Mouse (Mus musculus) forebrain, postnatal 0 days (tissue): ENCODE measurements at regions not wholly inside any gene's neighbourhood (a gene's known extent, or its start where the extent isn't known, plus 50 kb on each side); places are given as distances from the start of the nearest gene placed in this dataset.

Experiments used
- ATAC-seq: fragments of 200-750 bp; cut with Nextera tagmentation; 2 replicates; pipeline ENCODE4 v1.8.0; 2017; ENCODE audit warnings: mild to moderate bottlenecking, moderate library complexity
- DNase-seq: peaks from one replicate; pipeline ENCODE4 v3.0.0-alpha.2; 2015
- H3K27ac ChIP-seq: fragments of 300-500 bp; sonication (generic); 2 replicates; pipeline ENCODE4 v1.5.1; 2014; ENCODE audit warnings: low read depth, mild to moderate bottlenecking, antibody characterized with exemption, low read length, moderate library complexity, mixed read lengths
- H3K27me3 ChIP-seq: fragments of 300-500 bp; sonication (generic); 2 replicates; pipeline ENCODE4 v1.6.1; 2014; ENCODE audit warnings: mild to moderate bottlenecking, low read length, mixed read lengths; ENCODE audit not compliant: insufficient read depth
- H3K36me3 ChIP-seq: fragments of 300-500 bp; sonication (generic); 2 replicates; pipeline ENCODE4 v1.6.1; 2014; ENCODE audit warnings: mild to moderate bottlenecking, moderate library complexity; ENCODE audit not compliant: insufficient read depth
- H3K4me1 ChIP-seq: fragments of 300-500 bp; sonication (generic); 2 replicates; pipeline ENCODE4 v1.6.1; 2014; ENCODE audit warnings: antibody characterized with exemption; ENCODE audit not compliant: insufficient read depth
- H3K4me2 ChIP-seq: fragments of 300-500 bp; sonication (generic); 2 replicates; pipeline ENCODE4 v1.6.1; 2014; ENCODE audit warnings: low read depth, mild to moderate bottlenecking, moderate library complexity
- H3K4me3 ChIP-seq: fragments of 300-500 bp; sonication (generic); 2 replicates; pipeline ENCODE4 v1.5.1; 2014; ENCODE audit warnings: low read depth, low read length, mixed read lengths
- H3K9ac ChIP-seq: fragments of 300-500 bp; sonication (generic); 2 replicates; pipeline ENCODE4 v1.6.1; 2014; ENCODE audit warnings: mild to moderate bottlenecking
- H3K9me3 ChIP-seq: fragments of 300-500 bp; sonication (generic); 2 replicates; pipeline ENCODE4 v1.6.1; 2016; ENCODE audit warnings: low read length
- CTCF ChIP-seq: sonication (generic); IDR thresholded peaks from 2 replicates; pipeline ENCODE4 v1.5.1; 2016; ENCODE audit warnings: antibody characterized with exemption, control low read depth, low read depth
- WGBS: fragments of 180-500 bp; shearing (Covaris S2); extraction: QIAGEN DNeasy Blood & Tissue Kit; methylation state at CpG from one replicate; pipeline ENCODE4 v1.1.7; 2014; 5-methylcytosine and 5-hydroxymethylcytosine counted together
- microRNA-seq, 2 experiments: library from miRNA; unstranded; fragments of <30 nt; microRNA quantifications; one replicate each; pipeline ENCODE4; 2016

DNA sequence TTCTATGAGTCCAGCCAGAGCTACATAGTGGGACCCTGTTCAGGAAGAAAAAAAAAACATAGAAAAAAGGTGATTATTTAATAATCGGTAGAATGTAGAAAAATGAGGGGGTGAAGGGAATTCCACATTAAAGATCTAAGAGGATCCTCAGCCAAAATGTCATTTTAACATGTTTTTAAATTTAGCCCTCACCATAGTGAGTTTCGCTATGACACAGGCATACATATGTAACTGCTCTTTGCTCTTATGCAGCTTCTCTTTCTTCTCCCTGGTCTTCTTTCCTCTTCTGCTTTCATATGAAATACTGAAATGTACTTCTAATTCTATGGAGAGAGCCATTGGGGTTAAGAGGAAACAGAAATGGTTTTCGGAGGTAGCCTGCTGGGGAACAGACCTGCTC lies 70.3 kb upstream of the Prdm1 start:
- Histone ChIP-seq H3K36me3 (no peaks in the 10 kb centered on the region), H3K4me3 (no peak overlapping the region), H3K9ac (no peak overlapping the region), H3K4me1 (no peaks in the 10 kb centered on the region), H3K27ac (no peak overlapping the region), H3K4me2 (no peak overlapping the region), H3K27me3 (no peaks in the 10 kb centered on the region), H3K9me3 (no peaks in the 10 kb centered on the region)
- TF ChIP-seq CTCF, result no peak
- 89% methylated on average over 3 of the region's 3 CpGs for WGBS
- DNase-seq (no peak), ATAC-seq (no peak)

DNA sequence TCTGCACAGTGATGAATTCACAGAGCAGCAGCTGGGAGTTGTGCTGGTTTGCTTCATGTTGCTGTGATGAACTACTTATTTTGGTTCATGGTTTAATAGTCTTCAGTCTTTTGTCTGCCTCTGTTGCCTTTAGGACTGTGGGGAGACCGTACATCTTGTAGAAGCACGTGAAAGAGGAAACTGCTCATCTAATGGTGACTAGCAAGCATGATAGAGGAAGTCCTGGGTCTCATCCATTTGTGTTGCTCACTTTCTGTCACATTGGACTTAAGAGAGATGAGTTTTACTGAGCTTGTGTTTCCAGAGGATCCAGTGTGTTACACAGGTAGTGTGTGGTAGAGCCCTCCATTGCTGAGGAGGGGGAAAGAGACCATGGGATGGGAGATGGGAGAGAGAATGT lies 67.6 kb upstream of the Prdm1 start:
- no peaks in the 10 kb centered on the region for H3K9me3 ChIP-seq
- 92% methylated on average over 2 of the region's 2 CpGs for WGBS
- no peaks in the 10 kb centered on the region for H3K27me3 ChIP-seq
- H3K36me3 ChIP-seq, result no peaks in the 10 kb centered on the region
- ATAC-seq (no peak), DNase-seq (no peak)
- no peak overlapping the region for H3K27ac ChIP-seq
- H3K9ac ChIP-seq, result no peak overlapping the region
- no peaks in the 10 kb centered on the region for H3K4me1 ChIP-seq
- H3K4me2 ChIP-seq, result no peak overlapping the region
- H3K4me3 ChIP-seq, result no peak overlapping the region
- TF ChIP-seq CTCF, result no peak

DNA sequence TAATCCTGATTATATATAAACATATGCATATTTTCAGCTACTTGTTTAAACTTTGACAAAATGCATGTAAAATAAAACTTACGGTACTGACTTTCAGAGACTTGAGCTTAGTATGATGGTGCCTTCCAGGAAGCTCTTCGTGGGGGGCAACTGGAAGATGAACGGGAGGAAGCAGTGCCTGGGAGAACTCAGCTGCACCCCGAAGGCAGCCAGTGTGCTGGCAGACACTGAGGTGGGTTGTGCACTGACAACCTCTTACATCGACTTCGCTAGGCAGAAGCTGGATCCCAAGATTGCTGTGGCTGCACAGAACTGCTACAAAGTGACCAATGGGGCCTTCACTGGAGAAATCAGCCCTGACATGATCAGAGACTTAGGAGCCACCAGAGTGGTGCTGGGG lies 61.5 kb upstream of the Prdm1 start:
- no peaks in the 10 kb centered on the region for H3K4me1 ChIP-seq
- no peak for TF ChIP-seq CTCF
- WGBS, result 89% methylated on average over 6 of the region's 6 CpGs

DNA sequence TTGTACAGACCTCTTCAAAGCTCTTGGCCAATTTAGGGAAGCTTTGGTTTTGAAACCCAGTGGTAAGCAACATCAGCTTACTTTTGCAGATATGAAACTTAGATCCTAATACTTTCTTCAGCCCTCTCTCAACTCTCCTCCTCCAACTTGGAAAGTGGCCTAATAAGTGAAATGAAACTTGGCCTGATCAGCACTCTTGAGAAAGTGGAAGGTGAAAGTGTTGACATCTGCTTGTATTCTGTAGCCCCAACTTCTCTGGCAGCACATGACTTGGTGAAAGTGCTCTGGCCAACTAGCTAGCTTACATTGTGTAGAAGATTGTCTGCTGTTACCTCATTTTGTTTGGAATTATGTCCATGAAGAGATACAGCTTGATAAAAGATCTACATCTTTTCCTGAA lies 61.1 kb upstream of the Prdm1 start:
- Histone ChIP-seq H3K4me2 (no peak overlapping the region), H3K9me3 (no peaks in the 10 kb centered on the region), H3K9ac (no peak overlapping the region), H3K4me1 (no peaks in the 10 kb centered on the region), H3K36me3 (no peaks in the 10 kb centered on the region), H3K4me3 (no peak overlapping the region), H3K27ac (no peak overlapping the region), H3K27me3 (no peaks in the 10 kb centered on the region)
- DNase-seq, result no peak
- ATAC-seq, result no peak
- no peak for TF ChIP-seq CTCF

More for the DNA sequence above, 61.5 kb upstream of the Prdm1 start:
- Histone ChIP-seq H3K36me3 (no peaks in the 10 kb centered on the region), H3K9ac (no peak overlapping the region), H3K9me3 (no peaks in the 10 kb centered on the region), H3K4me3 (no peak overlapping the region), H3K4me2 (no peak overlapping the region), H3K27me3 (no peaks in the 10 kb centered on the region), H3K27ac (no peak overlapping the region)
- DNase-seq (no peak), ATAC-seq (no peak)

DNA sequence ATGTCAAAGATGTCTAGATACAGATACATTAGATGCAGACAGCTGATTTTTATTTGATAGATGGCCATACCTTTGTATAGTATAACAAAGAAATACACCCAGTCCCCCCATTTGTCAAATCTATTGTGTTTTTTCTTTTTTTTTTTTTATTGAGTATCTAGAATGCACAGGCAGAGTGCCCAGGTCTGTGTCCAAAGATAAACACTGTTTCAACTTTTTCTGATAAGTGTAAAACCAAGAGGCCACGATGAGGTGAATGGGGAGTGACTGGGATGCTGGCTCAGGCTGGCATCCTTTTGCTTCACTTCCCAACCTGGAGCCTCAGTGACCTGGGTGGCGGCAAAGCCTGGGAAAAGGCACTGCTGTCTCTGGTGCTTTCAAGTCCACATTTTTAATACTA lies 54.4 kb upstream of the Prdm1 start:
- Histone ChIP-seq H3K4me2 (no peak overlapping the region), H3K27me3 (no peaks in the 10 kb centered on the region), H3K36me3 (no peaks in the 10 kb centered on the region), H3K9ac (no peak overlapping the region), H3K4me1 (no peaks in the 10 kb centered on the region), H3K4me3 (no peak overlapping the region), H3K9me3 (no peaks in the 10 kb centered on the region), H3K27ac (no peak overlapping the region)
- no peak for TF ChIP-seq CTCF
- DNase-seq (no peak), ATAC-seq (no peak)
- WGBS, result 92% methylated on average over 2 of the region's 2 CpGs

Small RNAs in the stretch of these regions (microRNA-seq; reads per million reads assigned to microRNA genes)
- gene Gm24271, result 0 reads per million in 2 experiments
